Mouse (Mus musculus): ENCODE results near the gene Gtf2f2.

DNA sequence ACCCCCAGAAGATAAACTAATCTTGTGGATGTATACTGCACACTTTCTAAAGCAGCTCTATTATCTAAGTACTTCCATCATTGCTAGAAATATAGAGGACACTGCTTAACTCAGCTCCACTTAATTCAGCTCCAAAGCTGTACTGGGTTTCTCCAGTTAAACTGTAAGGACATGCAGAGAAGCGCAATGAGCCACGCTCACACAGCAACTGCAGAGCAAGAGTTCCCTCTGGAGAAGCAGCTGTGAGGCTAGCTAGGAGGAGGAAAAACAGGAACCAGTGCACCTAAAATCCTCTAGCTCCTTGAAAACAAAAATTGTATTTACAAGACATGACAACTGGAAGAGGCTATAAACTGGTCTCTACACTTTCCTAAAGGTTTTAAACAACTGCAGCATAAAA lies 26.8 kb downstream of the Gtf2f2 start:
- TF ChIP-seq POLR2AphosphoS2 (IDR thresholded peaks at IDR 0.05; ENCODE audit: low read length) = no peak
- no peak for TF ChIP-seq MAX (IDR thresholded peaks at IDR 0.05; ENCODE audit: low read length)
- no peak for TF ChIP-seq ELF1 (IDR thresholded peaks at IDR 0.05; ENCODE audit: low read depth, low read length)
- TF ChIP-seq CHD1 (IDR thresholded peaks at IDR 0.05; ENCODE audit: low read depth, low read length) = no peak
- no peak for TF ChIP-seq CTCF (IDR thresholded peaks at IDR 0.05 in 2 of 3, conservative IDR thresholded peaks at IDR 0.05 in 1 of 3; ENCODE audit: control insufficient read depth in 1 of 3, insufficient read depth in 1 of 3, low read depth in 2 of 3, low read length in 3 of 3, poor library complexity in 1 of 3, severe bottlenecking in 1 of 3)
- TF ChIP-seq MAFK (IDR thresholded peaks at IDR 0.05; ENCODE audit: borderline replicate concordance, low read depth, low read length) = no peak
- no peak for TF ChIP-seq UBTF (IDR thresholded peaks at IDR 0.05; ENCODE audit: borderline replicate concordance, insufficient read depth, low read depth, low read length)
- TF ChIP-seq ZMIZ1 (IDR thresholded peaks at IDR 0.05; ENCODE audit: low read depth, low read length) = no peak
- no peak for TF ChIP-seq E2F4 (IDR thresholded peaks at IDR 0.05; ENCODE audit: borderline replicate concordance, low read depth, low read length)
- no peak for TF ChIP-seq JUND (IDR thresholded peaks at IDR 0.05; ENCODE audit: low read depth, low read length)
- TF ChIP-seq POLR2AphosphoS5 (IDR thresholded peaks at IDR 0.05; ENCODE audit: borderline replicate concordance, low read depth, low read length) = no peak
- TF ChIP-seq TCF12 (IDR thresholded peaks at IDR 0.05; ENCODE audit: low read depth, low read length) = no peak

Measured in MEL (cell line).